Mouse (Mus musculus): ENCODE data around the gene 2410137M14Rik.

- no peak for TF ChIP-seq CTCF (IDR thresholded peaks at IDR 0.05; ENCODE audit: low read depth, low read length)
- TF ChIP-seq POLR2A (IDR thresholded peaks at IDR 0.05; ENCODE audit: insufficient read depth, low read length) = no peak
Measured at GRCm38 (mm10) chr17:36949265-36949664, 31.8 kb downstream of the 2410137M14Rik start.

All from ES-Bruce4 (cell line).